Mouse (Mus musculus): ENCODE results near the gene Vmn2r20.
"Not testable (repeated sequence)": the region's sequence is repeated elsewhere in the genome, so short reads cannot be mapped to it uniquely, and the experiment has no call there.

Gene Vmn2r20

GRCm38 (mm10) chr6:123418016-123418415 is at the start of gene Vmn2r20:
TSS of gene Vmn2r20 (minus strand) at chr6:123418116.
- DNase-seq: not testable (repeated sequence)

DNA sequence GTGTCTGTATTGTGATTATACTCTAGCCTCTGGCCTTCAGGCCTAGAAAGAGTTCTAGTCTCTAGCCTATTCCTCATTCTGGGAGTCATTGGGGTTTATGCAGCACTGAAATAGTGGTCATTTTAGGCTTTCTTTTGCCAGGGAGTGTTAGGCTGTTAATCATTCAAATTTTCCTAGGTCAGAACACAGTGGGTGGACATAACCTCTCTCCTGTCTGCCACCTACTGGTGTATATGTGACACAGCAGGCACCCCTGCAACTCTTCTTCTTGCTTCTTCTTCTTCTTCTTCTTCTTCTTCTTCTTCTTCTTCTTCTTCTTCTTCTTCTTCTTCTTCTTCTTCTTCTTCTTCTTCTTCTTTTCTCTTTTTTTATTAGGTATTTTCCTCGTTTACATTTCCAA is 6.5 kb upstream of the Vmn2r20 start:
- DNase-seq: not testable (repeated sequence)

DNA sequence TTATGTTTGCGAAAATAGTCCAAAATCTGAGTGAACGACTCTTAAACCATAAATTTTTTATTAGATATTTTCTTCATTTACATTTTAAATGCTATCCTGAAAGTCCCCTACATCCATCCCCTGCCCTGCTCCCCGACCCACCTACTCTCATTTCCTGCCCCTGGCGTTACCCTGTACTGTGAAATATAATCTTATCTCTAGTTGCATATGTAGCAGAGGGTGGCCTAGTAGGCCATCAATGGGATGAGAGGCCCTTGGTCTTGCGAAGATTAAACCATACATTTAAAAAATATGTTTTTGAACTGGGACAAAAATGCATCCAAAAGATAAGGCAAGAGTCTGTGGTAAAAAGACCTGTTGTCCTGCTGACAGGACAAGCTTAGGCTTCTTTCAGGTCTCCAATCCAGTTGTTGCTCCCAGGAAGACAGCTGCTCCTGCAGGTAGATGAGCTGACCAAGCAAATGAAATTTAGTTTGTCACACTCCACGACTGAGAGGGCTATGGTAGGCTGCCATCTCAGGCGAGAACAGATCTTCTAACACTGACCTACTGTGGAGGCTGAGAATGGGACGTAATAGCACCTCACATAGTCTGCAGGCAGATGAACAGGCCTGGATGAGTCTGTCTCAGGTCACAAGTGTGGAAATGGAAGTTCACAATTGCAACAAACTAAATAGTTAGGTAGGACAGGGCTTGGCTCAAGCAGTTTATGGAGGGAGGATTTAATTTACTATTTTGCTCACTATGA is 10.8 kb downstream of the Vmn2r20 start:
- DNase-seq: not testable (repeated sequence)

- DNase-seq: not testable (repeated sequence)
These were observed 29.1 kb downstream of the Vmn2r20 start for GRCm38 (mm10) chr6:123388824-123389223.

GRCm38 (mm10) chr6:123346141-123346540 is 71.8 kb downstream of the Vmn2r20 start:
- DNase-seq: no peak

DNA sequence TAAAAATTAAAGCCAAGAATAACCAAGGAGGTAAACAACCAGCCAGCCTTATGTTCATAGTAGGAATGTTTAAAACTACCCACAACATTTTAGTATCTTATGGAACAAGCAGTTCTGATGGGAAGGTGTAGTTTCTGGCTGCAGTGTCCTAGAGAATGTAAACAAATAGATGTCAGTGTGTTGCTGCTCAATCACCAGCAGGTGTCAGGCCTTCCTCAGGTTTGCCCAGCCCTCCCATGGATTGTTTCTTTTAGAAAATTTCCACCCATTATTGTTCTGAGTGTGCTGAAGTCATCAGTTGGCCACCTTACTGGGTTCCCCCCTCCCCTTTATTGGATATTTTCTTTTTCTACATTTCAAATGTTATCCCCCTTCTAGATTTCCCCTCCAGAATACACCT is 77.8 kb downstream of the Vmn2r20 start:
- no peak for DNase-seq

GRCm38 (mm10) chr6:123332503-123332902 is 85.4 kb downstream of the Vmn2r20 start:
- no peak for DNase-seq
